Mouse (Mus musculus): Measurements from ENCODE around the gene Chn2. TPM values are rescaled to one million over a fixed set of nuclear protein-coding genes. Genes with fewer than 3 reads are reported as not detected.

Chn2 gene
- polyA plus RNA-seq, 1 experiment from 2014 or later: 42.0 TPM

- no peak overlapping the region for H3K4me3 ChIP-seq (replicated peaks; ENCODE audit: low read length)
- no peak overlapping the region for H3K4me2 ChIP-seq (ENCODE audit: low read length)
- WGBS: 86% methylated on average over 7 of the region's 7 CpGs
- H3K4me1 ChIP-seq (replicated peaks; ENCODE audit: control insufficient read depth, insufficient read depth, low read length): no peaks in the 10 kb centered on the region
- H3K9me3 ChIP-seq (ENCODE audit: control insufficient read depth, low read length): no peaks in the 10 kb centered on the region
- H3K27ac ChIP-seq (ENCODE audit: low read length): no peak overlapping the region
- no peaks in the 10 kb centered on the region for H3K36me3 ChIP-seq (ENCODE audit: control insufficient read depth, insufficient read depth)
- H3K27me3 ChIP-seq (replicated peaks; ENCODE audit: control insufficient read depth, insufficient read depth, low read length): no peaks in the 10 kb centered on the region
- no peak overlapping the region for H3K9ac ChIP-seq (replicated peaks; ENCODE audit: low read depth, low read length)
- ATAC-seq: no peak
Measured at GRCm38 (mm10) chr6:54211939-54212338, 172.6 kb downstream of the Chn2 start.

DNA sequence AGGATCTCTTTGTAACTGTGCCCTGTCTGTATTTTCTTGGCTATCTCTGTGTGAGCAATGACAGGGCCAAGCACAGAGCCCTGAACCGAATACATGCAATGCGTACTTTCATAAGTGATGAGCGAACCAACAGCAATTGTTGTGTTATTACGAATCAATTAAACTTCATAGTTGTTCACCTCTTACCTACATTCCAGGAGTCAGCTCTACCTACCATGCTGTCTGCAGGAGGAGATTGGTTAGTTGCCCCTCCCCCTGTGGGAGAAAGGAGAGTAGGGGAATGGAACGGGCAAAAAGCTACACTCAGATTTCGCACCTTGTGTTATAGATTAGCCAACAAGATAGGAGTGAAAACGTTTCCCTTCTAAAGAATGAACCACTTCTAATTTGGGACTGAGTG is 174.4 kb downstream of the Chn2 start:
- no peak for ATAC-seq
- Histone ChIP-seq H3K4me3 (replicated peaks; ENCODE audit: low read length) (no peak overlapping the region), H3K27ac (ENCODE audit: low read length) (no peak overlapping the region), H3K36me3 (ENCODE audit: control insufficient read depth, insufficient read depth) (no peaks in the 10 kb centered on the region), H3K27me3 (replicated peaks; ENCODE audit: control insufficient read depth, insufficient read depth, low read length) (no peaks in the 10 kb centered on the region), H3K4me1 (replicated peaks; ENCODE audit: control insufficient read depth, insufficient read depth, low read length) (no peaks in the 10 kb centered on the region), H3K4me2 (ENCODE audit: low read length) (no peak overlapping the region), H3K9ac (replicated peaks; ENCODE audit: low read depth, low read length) (no peak overlapping the region), H3K9me3 (ENCODE audit: control insufficient read depth, low read length) (no peaks in the 10 kb centered on the region)
- 87% methylated on average over 7 of the region's 7 CpGs for WGBS

GRCm38 (mm10) chr6:54215636-54216035 is 176.3 kb downstream of the Chn2 start:
- ATAC-seq: no peak

DNA sequence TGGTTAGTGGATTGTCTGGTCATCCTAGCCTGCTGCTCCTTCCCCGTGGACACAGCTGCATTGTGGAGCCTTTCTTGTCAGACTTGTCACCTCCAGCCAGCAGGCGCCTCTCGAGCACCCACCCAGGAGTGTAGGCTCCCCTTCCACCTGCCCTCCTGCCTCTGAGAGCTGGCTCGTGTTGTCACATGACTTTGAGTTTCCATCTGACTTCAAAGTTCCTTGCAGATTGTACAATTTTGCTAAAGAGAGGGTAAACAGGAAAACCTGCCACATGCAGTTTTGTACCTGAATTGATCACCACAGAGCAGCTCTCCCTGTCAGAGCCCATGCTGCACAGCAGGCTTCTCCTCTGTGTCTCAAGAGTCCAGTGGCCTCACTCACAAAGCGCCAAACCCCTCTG is 177.2 kb downstream of the Chn2 start:
- WGBS: 82% methylated on average over 5 of the region's 5 CpGs

More at GRCm38 (mm10) chr6:54215636-54216035, 176.3 kb downstream of the Chn2 start:
- Histone ChIP-seq H3K4me1 (replicated peaks; ENCODE audit: control insufficient read depth, insufficient read depth, low read length) (no peaks in the 10 kb centered on the region), H3K9ac (replicated peaks; ENCODE audit: low read depth, low read length) (no peak overlapping the region), H3K9me3 (ENCODE audit: control insufficient read depth, low read length) (no peaks in the 10 kb centered on the region), H3K4me3 (replicated peaks; ENCODE audit: low read length) (no peak overlapping the region), H3K27ac (ENCODE audit: low read length) (no peak overlapping the region), H3K4me2 (ENCODE audit: low read length) (no peak overlapping the region), H3K36me3 (ENCODE audit: control insufficient read depth, insufficient read depth) (no peaks in the 10 kb centered on the region), H3K27me3 (replicated peaks; ENCODE audit: control insufficient read depth, insufficient read depth, low read length) (no peaks in the 10 kb centered on the region)
- 75% methylated on average over 8 of the region's 8 CpGs for WGBS

GRCm38 (mm10) chr6:54220124-54220523 is 180.8 kb downstream of the Chn2 start:
- no peak overlapping the region for H3K4me2 ChIP-seq (ENCODE audit: low read length)
- no peaks in the 10 kb centered on the region; the same call in 1 of the 2 replicates for H3K36me3 ChIP-seq (ENCODE audit: control insufficient read depth, insufficient read depth)
- no peak overlapping the region for H3K27ac ChIP-seq (ENCODE audit: low read length)
- no peaks in the 10 kb centered on the region for H3K9me3 ChIP-seq (ENCODE audit: control insufficient read depth, low read length)
- H3K9ac ChIP-seq (replicated peaks; ENCODE audit: low read depth, low read length): no peak overlapping the region
- ATAC-seq: no peak
- WGBS: 96% methylated on average over 14 of the region's 14 CpGs
- H3K27me3 ChIP-seq (replicated peaks; ENCODE audit: control insufficient read depth, insufficient read depth, low read length): no peaks in the 10 kb centered on the region
- no peaks in the 10 kb centered on the region; the same call in 1 of the 2 replicates for H3K4me1 ChIP-seq (replicated peaks; ENCODE audit: control insufficient read depth, insufficient read depth, low read length)
- no peak overlapping the region for H3K4me3 ChIP-seq (replicated peaks; ENCODE audit: low read length)

More for the DNA sequence above, 177.2 kb downstream of the Chn2 start:
- no peaks in the 10 kb centered on the region for H3K9me3 ChIP-seq (ENCODE audit: control insufficient read depth, low read length)
- no peak overlapping the region for H3K4me2 ChIP-seq (ENCODE audit: low read length)
- no peak overlapping the region for H3K27ac ChIP-seq (ENCODE audit: low read length)
- H3K9ac ChIP-seq (replicated peaks; ENCODE audit: low read depth, low read length): no peak overlapping the region
- ATAC-seq: no peak
- no peaks in the 10 kb centered on the region for H3K4me1 ChIP-seq (replicated peaks; ENCODE audit: control insufficient read depth, insufficient read depth, low read length)
- H3K27me3 ChIP-seq (replicated peaks; ENCODE audit: control insufficient read depth, insufficient read depth, low read length): no peaks in the 10 kb centered on the region
- H3K4me3 ChIP-seq (replicated peaks; ENCODE audit: low read length): no peak overlapping the region
- no peaks in the 10 kb centered on the region for H3K36me3 ChIP-seq (ENCODE audit: control insufficient read depth, insufficient read depth)

DNA sequence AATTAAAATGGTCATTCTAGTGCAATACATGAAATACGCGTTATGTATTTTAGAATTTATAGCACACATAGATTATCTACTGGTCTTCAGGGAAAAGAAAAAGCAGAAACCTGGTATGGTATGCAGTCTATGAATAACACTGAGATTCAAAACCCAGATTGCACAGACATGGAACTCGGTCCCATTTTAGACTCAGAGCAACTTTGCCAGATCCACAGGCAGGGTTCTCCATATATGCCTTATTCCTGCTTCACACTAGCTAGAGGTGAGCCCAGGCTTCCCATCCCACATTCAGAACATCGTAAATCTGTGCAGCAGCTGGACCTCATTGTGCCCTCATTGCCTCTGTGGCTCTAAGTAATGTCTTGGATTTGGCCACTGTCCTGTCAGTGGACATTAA is 184.2 kb downstream of the Chn2 start:
- Histone ChIP-seq H3K9ac (replicated peaks; ENCODE audit: low read depth, low read length) (no peak overlapping the region), H3K27ac (ENCODE audit: low read length) (no peak overlapping the region), H3K4me2 (ENCODE audit: low read length) (no peak overlapping the region), H3K27me3 (replicated peaks; ENCODE audit: control insufficient read depth, insufficient read depth, low read length) (no peaks in the 10 kb centered on the region), H3K9me3 (ENCODE audit: control insufficient read depth, low read length) (no peaks in the 10 kb centered on the region), H3K4me1 (replicated peaks; ENCODE audit: control insufficient read depth, insufficient read depth, low read length) (peaks cover 2% of the 10 kb centered on the region), H3K36me3 (ENCODE audit: control insufficient read depth, insufficient read depth) (no peaks in the 10 kb centered on the region; the same call in 1 of the 2 replicates), H3K4me3 (replicated peaks; ENCODE audit: low read length) (no peak overlapping the region)
- ATAC-seq: no peak
- 97% methylated on average over 4 of the region's 4 CpGs for WGBS

DNA sequence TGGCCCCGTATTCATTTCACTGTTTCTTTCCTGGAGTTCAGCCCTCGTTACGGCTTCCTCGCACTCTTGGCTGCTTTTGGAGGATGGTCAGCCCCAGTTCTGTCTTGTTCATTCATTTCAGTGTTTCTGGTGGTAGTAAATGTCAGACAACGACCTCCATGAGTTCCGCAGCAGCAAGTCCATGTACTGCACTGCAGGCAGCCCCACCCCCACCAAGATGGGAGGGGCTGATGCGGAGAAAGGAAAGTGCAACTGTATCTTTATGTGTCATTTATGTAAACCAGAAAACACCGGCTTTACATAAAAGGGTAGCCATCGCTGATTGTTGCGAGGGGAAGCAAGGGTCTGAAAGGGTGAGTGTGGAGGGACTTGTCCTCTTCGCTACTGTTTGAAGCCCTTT is 185.0 kb downstream of the Chn2 start:
- ATAC-seq: no peak
- Histone ChIP-seq H3K27me3 (replicated peaks; ENCODE audit: control insufficient read depth, insufficient read depth, low read length) (no peaks in the 10 kb centered on the region), H3K27ac (ENCODE audit: low read length) (no peak overlapping the region), H3K4me3 (replicated peaks; ENCODE audit: low read length) (no peak overlapping the region), H3K9ac (replicated peaks; ENCODE audit: low read depth, low read length) (no peak overlapping the region), H3K9me3 (ENCODE audit: control insufficient read depth, low read length) (no peaks in the 10 kb centered on the region), H3K36me3 (ENCODE audit: control insufficient read depth, insufficient read depth) (no peaks in the 10 kb centered on the region; the same call in 1 of the 2 replicates), H3K4me2 (ENCODE audit: low read length) (no peak overlapping the region), H3K4me1 (replicated peaks; ENCODE audit: control insufficient read depth, insufficient read depth, low read length) (peaks cover 5% of the 10 kb centered on the region)
- WGBS: 61% methylated on average over 11 of the region's 11 CpGs

DNA sequence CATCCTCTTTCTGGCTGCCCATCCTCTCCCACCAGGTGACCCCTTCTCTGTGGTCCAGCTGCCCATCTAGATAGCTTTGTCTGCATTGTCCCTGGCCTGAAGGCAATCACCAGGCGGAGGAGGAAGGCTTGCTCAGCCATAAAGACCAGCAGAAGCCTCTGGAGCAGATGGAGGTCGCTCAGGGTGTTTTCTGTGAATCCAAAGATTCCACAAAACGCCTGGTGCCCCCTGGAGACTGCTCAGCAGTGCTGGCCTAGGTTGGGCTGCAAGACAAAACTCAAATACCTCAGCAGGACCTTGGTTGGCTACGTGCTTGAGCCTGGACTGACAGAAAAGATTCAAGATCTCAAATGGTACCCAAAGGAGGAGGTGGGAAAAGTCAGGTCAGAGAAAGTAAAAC is 186.0 kb downstream of the Chn2 start:
- Histone ChIP-seq H3K27me3 (replicated peaks; ENCODE audit: control insufficient read depth, insufficient read depth, low read length) (no peaks in the 10 kb centered on the region), H3K4me2 (ENCODE audit: low read length) (no peak overlapping the region), H3K27ac (ENCODE audit: low read length) (no peak overlapping the region), H3K4me3 (replicated peaks; ENCODE audit: low read length) (no peak overlapping the region), H3K36me3 (ENCODE audit: control insufficient read depth, insufficient read depth) (no peaks in the 10 kb centered on the region; the same call in 1 of the 2 replicates), H3K9ac (replicated peaks; ENCODE audit: low read depth, low read length) (no peak overlapping the region), H3K4me1 (replicated peaks; ENCODE audit: control insufficient read depth, insufficient read depth, low read length) (peaks cover 5% of the 10 kb centered on the region), H3K9me3 (ENCODE audit: control insufficient read depth, low read length) (no peaks in the 10 kb centered on the region)
- 43% methylated on average over 4 of the region's 4 CpGs for WGBS
- ATAC-seq: no peak

GRCm38 (mm10) chr6:54227061-54227460 is 187.7 kb downstream of the Chn2 start:
- Histone ChIP-seq H3K4me2 (ENCODE audit: low read length) (no peak overlapping the region), H3K27ac (ENCODE audit: low read length) (no peak overlapping the region), H3K4me1 (replicated peaks; ENCODE audit: control insufficient read depth, insufficient read depth, low read length) (peaks cover 5% of the 10 kb centered on the region), H3K9me3 (ENCODE audit: control insufficient read depth, low read length) (no peaks in the 10 kb centered on the region), H3K9ac (replicated peaks; ENCODE audit: low read depth, low read length) (no peak overlapping the region), H3K4me3 (replicated peaks; ENCODE audit: low read length) (no peak overlapping the region), H3K36me3 (ENCODE audit: control insufficient read depth, insufficient read depth) (no peaks in the 10 kb centered on the region; the same call in 1 of the 2 replicates), H3K27me3 (replicated peaks; ENCODE audit: control insufficient read depth, insufficient read depth, low read length) (no peaks in the 10 kb centered on the region)
- ATAC-seq: no peak
- WGBS: 90% methylated on average over 3 of the region's 3 CpGs

- 63% methylated on average over 9 of the region's 9 CpGs for WGBS
- H3K9me3 ChIP-seq (ENCODE audit: control insufficient read depth, low read length): no peaks in the 10 kb centered on the region
- no peaks in the 10 kb centered on the region for H3K27me3 ChIP-seq (replicated peaks; ENCODE audit: control insufficient read depth, insufficient read depth, low read length)
- H3K4me2 ChIP-seq (ENCODE audit: low read length): no peak overlapping the region
- H3K27ac ChIP-seq (ENCODE audit: low read length): no peak overlapping the region
- peak; percentile 8; the same call in 1 of the 2 replicates for ATAC-seq
- peaks cover 5% of the 10 kb centered on the region for H3K4me1 ChIP-seq (replicated peaks; ENCODE audit: control insufficient read depth, insufficient read depth, low read length)
- H3K9ac ChIP-seq (replicated peaks; ENCODE audit: low read depth, low read length): no peak overlapping the region
- H3K4me3 ChIP-seq (replicated peaks; ENCODE audit: low read length): no peak overlapping the region
- no peaks in the 10 kb centered on the region for H3K36me3 ChIP-seq (ENCODE audit: control insufficient read depth, insufficient read depth)
Measured at GRCm38 (mm10) chr6:54228421-54228820, 189.1 kb downstream of the Chn2 start.
